Mouse (Mus musculus) adrenal gland, postnatal 10 days (tissue): ENCODE measurements around the gene Olfr1026. TPM values are rescaled to one million over a fixed set of nuclear protein-coding genes. Genes with fewer than 3 reads are reported as not detected.

ENCODE experiments used
- DNase-seq: peaks from one replicate; pipeline ENCODE4 v3.0.0; 2021; ENCODE audit warnings: mixed read lengths
- long read RNA-seq, 2 experiments: library from polyadenylated mRNA; stranded (forward); transcript quantifications; one replicate each; pipeline ENCODE4 v2.0.0; 2021
- total RNA-seq, 2 experiments: library from RNA; stranded (reverse); gene quantifications; 2 replicates each; pipeline ENCODE4 v1.2.3; 2021

The Olfr1026 gene
- not detected for total RNA-seq
- long read RNA-seq, experiment 1, result 0 reads
- long read RNA-seq, experiment 2, result 0 reads

DNA sequence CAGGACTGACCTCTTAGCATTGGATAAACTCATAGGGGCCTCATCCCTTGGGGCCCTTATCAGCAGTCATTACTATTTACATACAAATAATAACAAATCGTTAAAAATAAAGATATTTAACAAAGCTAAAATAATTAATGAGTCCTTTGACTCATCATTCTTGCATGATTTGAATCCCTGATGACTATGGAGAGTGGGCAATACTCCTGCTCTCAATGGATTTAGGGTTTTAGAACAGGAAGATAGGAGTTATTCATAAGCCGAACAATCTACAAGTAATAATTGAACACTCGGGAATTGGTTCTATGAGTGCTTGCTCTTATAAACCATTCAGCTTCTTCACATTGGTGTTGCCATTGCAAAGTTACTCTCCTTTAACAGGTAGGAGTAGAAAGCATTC, at the start of gene Olfr1026:
Gene Olfr1026, plus strand, starts transcription at position 301 of the 400 bp plus-strand sequence.
- DNase-seq, result no peak

DNA sequence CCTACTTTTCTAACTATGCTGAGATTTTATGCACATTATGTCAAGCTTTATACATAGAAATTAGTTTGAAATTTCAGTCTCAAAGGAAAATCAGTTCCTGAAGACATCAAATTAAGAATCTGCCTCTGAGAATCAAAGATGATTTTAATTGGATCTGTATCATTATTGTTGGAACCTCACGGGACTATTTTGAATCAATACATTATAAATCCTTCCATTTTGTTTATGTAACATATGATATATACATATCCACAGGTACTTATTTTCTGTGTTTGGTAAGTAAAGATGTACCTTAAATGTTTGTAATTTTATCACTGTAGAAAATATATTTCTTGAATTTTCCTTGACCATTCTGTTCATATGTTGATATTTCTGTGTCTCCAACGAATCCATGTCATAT, 36.0 kb upstream of the Olfr1026 start, which contains the start of gene Olfr1023:
Gene Olfr1023, plus strand, starts transcription at position 301 of the 400 bp plus-strand sequence.
- no peak for DNase-seq

DNA sequence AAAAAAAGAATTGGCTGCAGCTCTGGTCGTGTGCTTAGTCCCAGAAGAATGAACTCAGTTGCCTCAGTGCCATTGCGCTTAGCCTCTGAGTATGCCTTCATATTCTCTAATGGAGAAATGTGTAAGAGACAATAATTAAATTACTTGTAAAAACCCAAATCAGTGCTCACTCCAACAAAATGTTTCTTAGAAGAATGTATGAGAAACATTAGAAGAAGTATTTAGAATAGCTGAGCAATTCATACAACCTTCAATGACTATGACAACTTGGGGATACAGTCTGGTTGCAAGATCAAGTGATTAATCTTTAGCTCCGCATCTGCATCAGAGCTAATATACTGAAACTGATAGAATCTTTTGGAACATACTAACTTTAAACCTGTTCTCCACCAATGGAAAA, 16.4 kb upstream of the Olfr1026 start, which contains the start of gene Olfr1024:
Gene Olfr1024, minus strand, starts transcription at position 101 of the 400 bp plus-strand sequence.
- no peak for DNase-seq

DNA sequence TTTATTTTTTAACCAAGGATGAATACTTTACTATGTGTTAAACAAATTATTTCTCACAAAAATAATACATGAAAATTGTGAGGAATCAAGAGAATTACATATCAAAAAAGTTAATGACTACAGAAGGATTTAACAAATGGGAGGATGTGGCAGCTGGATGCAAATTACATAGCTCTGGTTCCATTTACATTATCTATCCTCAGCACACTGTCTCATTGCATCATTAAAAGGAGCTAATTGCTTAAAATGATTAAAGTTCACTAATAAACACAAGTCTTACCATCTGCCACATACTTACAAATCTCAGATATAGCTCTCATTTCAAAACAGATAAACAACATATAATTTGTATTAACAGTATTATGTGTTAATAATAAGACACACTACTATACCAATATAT, 8.2 kb upstream of the Olfr1026 start:
- no peak for DNase-seq

DNA sequence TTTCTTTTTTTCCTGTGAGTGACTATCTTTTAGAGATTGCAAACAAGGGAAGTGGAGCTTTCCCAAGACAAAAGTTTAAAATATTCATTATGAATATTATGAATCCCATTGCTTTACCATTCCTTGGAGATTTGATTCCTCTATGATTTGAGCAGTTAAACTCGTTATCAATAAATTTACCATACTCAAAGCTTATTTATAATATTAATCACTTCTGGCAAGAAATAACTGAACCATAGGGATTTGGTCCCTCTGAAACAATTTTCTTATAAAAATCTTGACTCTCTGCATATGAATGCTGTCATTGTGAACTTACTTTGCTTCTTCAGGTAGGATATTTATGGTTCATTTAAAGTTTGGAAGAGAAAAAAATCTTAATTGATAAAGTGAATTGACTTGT, 6.5 kb upstream of the Olfr1026 start, which contains the start of gene Olfr1025-ps1:
Gene Olfr1025-ps1, plus strand, starts transcription at position 301 of the 400 bp plus-strand sequence.
- no peak for DNase-seq

DNA sequence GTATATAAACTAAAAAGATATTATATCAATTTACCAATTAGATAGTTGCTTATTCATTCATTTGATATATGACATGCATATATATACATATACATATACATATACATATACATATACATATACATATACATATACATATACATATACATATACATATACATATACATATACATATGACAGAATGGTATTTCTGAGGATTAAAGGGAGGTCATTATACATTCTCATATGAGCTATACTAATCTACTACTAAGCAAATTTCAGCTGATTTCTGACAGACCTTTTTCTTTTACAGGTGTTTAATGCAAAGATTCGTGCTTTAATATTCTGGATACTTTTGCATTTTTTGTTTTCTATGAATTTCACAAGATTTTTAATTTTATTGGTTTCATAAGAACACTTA, 28.8 kb downstream of the Olfr1026 start, which contains the start of gene Olfr1028:
Gene Olfr1028, plus strand, starts transcription at position 301 of the 400 bp plus-strand sequence.
- DNase-seq, result no peak

DNA sequence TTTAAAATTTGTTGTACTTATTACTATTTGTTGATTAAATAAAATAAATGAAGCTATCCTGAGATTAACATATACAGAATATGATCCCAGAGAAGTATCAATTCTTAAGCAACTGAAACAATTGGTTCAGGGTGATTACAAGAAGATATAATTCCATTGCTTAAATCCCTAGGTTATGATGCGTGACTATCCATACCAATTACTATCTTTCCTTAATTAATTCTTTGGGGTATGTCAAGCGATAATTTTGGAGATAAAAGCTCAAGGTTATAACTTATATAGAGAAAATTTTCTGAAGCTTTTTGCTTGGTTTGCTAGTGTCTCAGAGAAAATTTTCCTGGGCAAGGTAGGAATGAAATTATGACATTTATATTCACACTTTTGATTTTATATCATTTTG, 52.2 kb downstream of the Olfr1026 start, which contains the start of gene Olfr1029:
Gene Olfr1029, plus strand, starts transcription at position 301 of the 400 bp plus-strand sequence.
- DNase-seq, result no peak

Other genes starting within 250 kb of the Olfr1026 start
- not detected for gene Olfr1006, start 242.8 kb upstream of the Olfr1026 start, total RNA-seq
- not detected for gene Olfr1008, start 232.1 kb upstream of the Olfr1026 start, total RNA-seq
- under 1 TPM in 1 of 2 experiments, not detected in 1; 0.24 TPM for gene Olfr1009, start 206.1 kb upstream of the Olfr1026 start, total RNA-seq
- gene Olfr1012, start 158.8 kb upstream of the Olfr1026 start, total RNA-seq, result not detected
- under 1 TPM; 0.12 to 0.15 TPM for gene Olfr1013, start 154.5 kb upstream of the Olfr1026 start, total RNA-seq
- not detected for gene Olfr1014, start 148.8 kb upstream of the Olfr1026 start, total RNA-seq
- not detected for gene Olfr1015, start 139.5 kb upstream of the Olfr1026 start, total RNA-seq
- gene Olfr1016, start 119.0 kb upstream of the Olfr1026 start, total RNA-seq, result not detected
- not detected for gene Olfr1018, start 103.1 kb upstream of the Olfr1026 start, total RNA-seq
- not detected for gene Olfr1019, start 76.1 kb upstream of the Olfr1026 start, total RNA-seq
- gene Olfr1020, start 74.5 kb upstream of the Olfr1026 start, total RNA-seq, result not detected
- not detected for gene Olfr1022, start 53.0 kb upstream of the Olfr1026 start, total RNA-seq
- gene Olfr1023, start 35.9 kb upstream of the Olfr1026 start, total RNA-seq, result not detected
- gene Olfr1024, start 16.5 kb upstream of the Olfr1026 start, total RNA-seq, result not detected
- gene Olfr1025-ps1, start 6.4 kb upstream of the Olfr1026 start, total RNA-seq, result not detected
- not detected for gene Olfr1028, start 28.9 kb downstream of the Olfr1026 start, total RNA-seq
- gene Olfr1029, start 52.3 kb downstream of the Olfr1026 start, total RNA-seq, result not detected
- gene Olfr1030, start 57.7 kb downstream of the Olfr1026 start, total RNA-seq, result not detected
- gene Olfr1031, start 68.7 kb downstream of the Olfr1026 start, total RNA-seq, result not detected
- gene Olfr1032, start 84.0 kb downstream of the Olfr1026 start, total RNA-seq, result not detected
- gene Olfr1033, start 99.1 kb downstream of the Olfr1026 start, total RNA-seq, result 1 to 10 TPM; 2.8 to 3.9 TPM
- gene Olfr1034, start 124.3 kb downstream of the Olfr1026 start, total RNA-seq, result under 1 TPM; 0.12 to 0.15 TPM
- gene Olfr1036, start 152.4 kb downstream of the Olfr1026 start, total RNA-seq, result not detected
- not detected for gene Olfr1037, start 165.8 kb downstream of the Olfr1026 start, total RNA-seq
- not detected for gene Olfr1039, start 214.4 kb downstream of the Olfr1026 start, total RNA-seq
- not detected for gene Olfr1040, start 225.2 kb downstream of the Olfr1026 start, total RNA-seq
- gene Olfr1042, start 240.3 kb downstream of the Olfr1026 start, total RNA-seq, result not detected
- not detected for gene Olfr1043, start 246.0 kb downstream of the Olfr1026 start, total RNA-seq